Mouse (Mus musculus) heart, postnatal 36 days (tissue): ENCODE measurements around the gene Plscr4. TPM values are rescaled to one million over a fixed set of nuclear protein-coding genes. Genes with fewer than 3 reads are reported as not detected.

Experiments used
- DNase-seq, 2 experiments: peaks; one replicate each; pipeline ENCODE4 v3.0.0; 2021 to 2022
- intact Hi-C: fragments of 180-260 bp; cut with DNase I; formaldehyde crosslinking; loops from one replicate; pipeline ENCODE4 v1.15.1; 2025
- total RNA-seq, 2 experiments: library from RNA; stranded (reverse); gene quantifications; 2 replicates each; pipeline ENCODE4 v1.2.3; 2021

Gene Plscr4
- total RNA-seq, 2 experiments from 2014 or later: 7.5 to 9.3 TPM

DNA sequence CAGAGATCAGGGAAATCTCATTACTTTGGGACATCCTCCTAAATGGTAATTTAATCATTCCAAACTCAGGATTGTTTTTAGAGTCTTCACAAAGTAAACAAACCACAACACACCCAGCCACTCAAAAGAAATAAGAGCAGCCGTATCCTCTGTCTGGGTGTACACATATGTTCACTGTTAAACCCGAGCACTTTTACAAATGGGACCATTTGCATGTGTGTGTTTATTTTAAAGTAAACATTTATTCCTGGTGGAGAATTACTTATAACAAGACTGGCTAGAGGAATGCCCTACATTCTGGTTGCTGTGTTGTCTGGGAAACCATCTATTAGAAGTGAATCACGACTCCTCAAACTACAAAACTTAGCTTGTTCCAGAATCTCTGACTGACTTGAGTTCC lies 47.1 kb downstream of the Plscr4 start:
- no peak for DNase-seq
- intact Hi-C loops: no loop called here

DNA sequence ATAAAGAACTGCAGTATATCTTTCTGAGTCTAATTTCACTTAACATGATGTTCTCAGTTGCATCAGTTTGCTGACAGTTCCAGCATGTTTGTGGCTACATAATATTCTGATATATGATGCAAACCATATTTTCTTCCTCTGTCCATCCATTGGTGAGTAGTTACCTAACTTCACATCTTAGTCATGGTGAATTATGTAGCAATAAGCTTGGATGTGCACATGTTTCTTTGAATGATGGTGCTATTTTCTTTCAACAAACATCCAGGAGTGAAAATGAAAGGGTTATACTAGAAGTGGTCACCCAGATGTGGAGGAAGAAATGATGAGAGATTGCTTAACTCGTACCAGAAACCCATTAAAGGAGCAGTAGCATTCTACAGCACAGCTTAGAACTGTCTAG lies 47.7 kb downstream of the Plscr4 start:
- DNase-seq: no peak
- intact Hi-C loops: no loop called here

DNA sequence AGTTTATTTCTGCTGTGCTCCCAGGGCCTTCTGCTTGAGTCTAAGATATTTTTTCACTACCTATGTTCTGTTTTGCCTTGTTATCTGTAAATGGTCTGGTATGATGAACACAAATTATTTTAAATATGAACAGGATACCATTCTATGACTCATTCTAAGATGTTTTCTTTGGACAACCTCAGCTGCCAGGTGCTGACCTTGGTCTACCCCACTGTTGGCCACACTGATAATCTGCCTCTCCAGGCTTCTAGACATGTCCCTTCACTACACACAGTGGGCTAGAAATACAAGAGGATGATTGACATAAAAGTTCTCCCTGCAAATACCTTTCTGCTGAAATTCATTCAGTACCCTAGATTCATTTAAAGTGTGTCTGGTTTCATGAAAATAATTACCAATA lies 54.5 kb downstream of the Plscr4 start:
- intact Hi-C loops: no loop called here
- DNase-seq: no peak

DNA sequence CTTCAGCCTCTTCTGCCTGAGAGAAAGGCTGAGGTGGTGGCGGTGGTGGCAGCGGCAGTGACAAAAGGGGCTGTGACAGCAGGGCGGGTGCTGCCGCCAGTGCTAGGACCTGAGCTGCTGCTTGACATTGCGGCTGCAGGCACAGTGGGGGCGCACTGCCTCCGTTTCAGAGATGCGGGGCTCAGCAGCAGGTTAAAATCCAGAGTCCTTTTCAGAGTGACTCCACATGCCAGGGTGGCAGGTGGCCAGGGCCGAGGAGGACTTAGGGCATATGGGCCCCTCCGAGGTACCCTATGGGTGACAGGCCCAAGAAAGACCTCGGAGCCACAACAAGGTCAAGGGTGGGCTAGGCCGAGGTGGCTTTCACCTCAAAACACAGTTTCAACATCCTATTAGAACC lies 59.9 kb downstream of the Plscr4 start:
- intact Hi-C loops: no loop called here
- DNase-seq: no peak

DNA sequence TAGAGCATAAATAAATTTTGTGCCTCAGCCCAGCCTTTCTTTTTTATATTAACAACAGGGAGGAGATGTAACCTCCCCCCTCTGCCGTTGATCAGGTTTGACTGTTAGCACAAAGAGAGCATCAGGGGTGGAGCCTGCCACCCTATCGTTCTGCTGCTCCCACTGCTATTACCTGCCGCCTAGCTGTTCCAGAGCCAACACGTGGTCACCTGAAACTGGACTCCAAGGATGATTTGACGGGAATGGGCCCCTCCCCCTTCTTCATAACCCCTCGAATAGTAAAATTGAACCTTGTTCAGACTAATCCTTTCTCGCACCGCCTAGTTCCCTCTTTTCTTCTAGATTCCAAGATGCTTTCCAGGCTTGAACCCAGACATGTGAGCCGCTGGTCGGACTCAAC lies 63.6 kb downstream of the Plscr4 start:
- no peak for DNase-seq
- intact Hi-C loops: no loop called here

DNA sequence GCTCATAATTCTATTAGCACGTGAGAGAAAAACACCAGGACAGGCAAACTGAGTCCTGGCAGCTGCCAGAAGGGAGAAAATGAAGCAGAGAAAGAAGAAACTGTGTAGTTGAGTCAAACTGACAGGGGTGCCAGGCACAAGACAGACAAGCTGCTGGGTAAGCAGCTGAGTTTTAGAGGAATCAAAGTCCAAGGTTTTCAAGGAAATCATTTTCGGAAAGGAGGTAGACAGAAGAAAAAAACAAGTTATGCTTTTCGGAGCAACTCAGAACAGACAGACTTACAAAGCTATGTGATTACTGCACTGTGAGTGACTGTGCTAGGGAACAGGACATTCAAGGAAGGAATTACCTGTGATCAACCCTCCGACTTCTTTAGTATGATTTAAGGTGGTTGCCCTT lies 67.3 kb downstream of the Plscr4 start:
- DNase-seq: no peak
- intact Hi-C loops: no loop called here

DNA sequence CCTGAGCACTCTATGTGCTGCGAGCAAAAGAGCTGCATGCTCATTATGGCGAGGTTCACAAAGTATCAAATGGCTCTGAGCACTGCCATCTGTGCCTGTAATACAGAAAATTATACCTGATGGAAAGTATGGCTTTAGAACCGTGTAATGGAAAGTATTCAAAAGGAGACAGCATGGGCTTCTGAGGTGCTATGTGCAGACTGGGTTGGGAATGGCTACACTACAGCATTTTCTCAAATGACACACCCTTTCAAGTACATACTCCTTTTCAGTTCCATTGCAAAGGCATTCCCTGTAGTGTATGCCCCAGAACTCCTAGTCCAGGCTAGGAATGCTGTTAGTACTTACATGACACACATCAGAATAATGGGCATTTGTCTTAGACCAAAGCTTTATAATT lies 72.9 kb downstream of the Plscr4 start:
- no peak for DNase-seq
- intact Hi-C loops: no loop called here

DNA sequence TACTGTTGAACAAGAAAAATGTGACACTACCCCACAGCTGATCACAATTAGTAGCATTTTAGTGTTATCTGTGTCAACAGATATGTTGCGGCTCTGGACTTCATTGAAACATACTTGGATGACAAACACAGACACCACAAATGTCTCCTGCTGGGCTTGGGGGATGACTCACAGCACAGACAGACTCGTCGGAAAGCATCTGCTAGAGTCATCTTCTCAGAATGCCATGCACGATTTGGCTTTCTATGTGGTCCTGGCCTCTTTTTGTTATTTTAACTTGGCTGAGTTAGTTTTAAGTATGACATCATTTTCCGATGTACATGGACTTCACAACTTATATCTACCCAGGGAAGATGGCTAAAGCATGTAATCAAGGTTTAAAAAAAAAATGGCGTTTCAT lies 80.6 kb downstream of the Plscr4 start:
- intact Hi-C loops: no loop called here
- no peak for DNase-seq

DNA sequence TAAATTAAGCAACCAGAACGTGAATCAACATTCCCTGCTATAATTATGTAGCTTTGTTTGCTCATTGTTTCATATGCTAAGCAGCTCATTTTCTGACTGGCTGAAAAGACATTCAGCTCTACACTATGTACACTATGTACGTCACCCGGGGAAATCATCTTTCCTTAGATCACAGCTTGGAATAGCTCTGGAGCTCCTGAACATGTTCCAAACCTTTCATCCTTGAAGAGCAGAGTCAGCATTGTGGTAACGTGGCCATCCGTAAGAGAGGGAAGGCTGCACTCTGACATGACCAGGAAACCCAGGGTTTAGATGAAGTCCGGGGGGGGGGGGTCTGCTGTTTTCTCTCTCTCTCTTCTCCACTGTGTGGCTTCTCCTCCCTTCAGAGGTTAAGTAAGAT lies 81.0 kb downstream of the Plscr4 start:
- intact Hi-C loops: no loop called here
- DNase-seq: no peak

Other genes with a start within 250 kb of the Plscr4 start
- 10 to 100 TPM; 11.4 to 12.3 TPM for gene Plscr1, start 207.6 kb upstream of the Plscr4 start, total RNA-seq
- 10 to 100 TPM; 25.8 to 26.8 TPM for gene Plscr2, start 181.8 kb upstream of the Plscr4 start, total RNA-seq
- gene 1700057G04Rik, start 148.0 kb upstream of the Plscr4 start, total RNA-seq: not detected
- gene Plod2, start 84.8 kb downstream of the Plscr4 start, total RNA-seq: 10 to 100 TPM; 19.3 to 20.6 TPM